Mouse (Mus musculus): ENCODE results near the gene Megf11.
"Not testable (repeated sequence)": the region's sequence is repeated elsewhere in the genome, so short reads cannot be mapped to it uniquely, and the experiment has no call there.

Megf11 gene

GRCm38 (mm10) chr9:64462870-64463269 is 77.4 kb downstream of the Megf11 start:
- in situ Hi-C loops (cut with MseI, MboI): no loop called here

GRCm38 (mm10) chr9:64466090-64466489 is 80.7 kb downstream of the Megf11 start:
- in situ Hi-C loops (cut with MseI, MboI): no loop called here

GRCm38 (mm10) chr9:64466564-64466963 is 81.1 kb downstream of the Megf11 start:
- in situ Hi-C loops (cut with MseI, MboI): no loop called here

- in situ Hi-C loops (cut with MseI, MboI): no loop called here
Measured at GRCm38 (mm10) chr9:64470806-64471205, 85.4 kb downstream of the Megf11 start.

GRCm38 (mm10) chr9:64471336-64471735 is 85.9 kb downstream of the Megf11 start:
- in situ Hi-C loops (cut with MseI, MboI): no loop called here

- in situ Hi-C loops (cut with MseI, MboI): no loop called here
Measured at GRCm38 (mm10) chr9:64472165-64472564, 86.7 kb downstream of the Megf11 start.

- in situ Hi-C loops (cut with MseI, MboI): no loop called here
Measured at GRCm38 (mm10) chr9:64472743-64473142, 87.3 kb downstream of the Megf11 start.

GRCm38 (mm10) chr9:64473170-64473569 is 87.7 kb downstream of the Megf11 start:
- in situ Hi-C loops (cut with MseI, MboI): no loop called here

- in situ Hi-C loops (cut with MseI, MboI): no loop called here
Measured at GRCm38 (mm10) chr9:64473695-64474094, 88.3 kb downstream of the Megf11 start.

GRCm38 (mm10) chr9:64474142-64474541 is 88.7 kb downstream of the Megf11 start:
- in situ Hi-C loops (cut with MseI, MboI): no loop called here

- in situ Hi-C loops (cut with MseI, MboI): no loop called here
Measured at GRCm38 (mm10) chr9:64475942-64476341, 90.5 kb downstream of the Megf11 start.

GRCm38 (mm10) chr9:64477397-64477796 is 92.0 kb downstream of the Megf11 start:
- in situ Hi-C loops (cut with MseI, MboI): not testable (repeated sequence)

GRCm38 (mm10) chr9:64482126-64482525 is 96.7 kb downstream of the Megf11 start:
- in situ Hi-C loops (cut with MseI, MboI): no loop called here

GRCm38 (mm10) chr9:64487377-64487776 is 102.0 kb downstream of the Megf11 start:
- in situ Hi-C loops (cut with MseI, MboI): no loop called here

GRCm38 (mm10) chr9:64494647-64495046 is 109.2 kb downstream of the Megf11 start:
- in situ Hi-C loops (cut with MseI, MboI): no loop called here

GRCm38 (mm10) chr9:64498929-64499328 is 113.5 kb downstream of the Megf11 start:
- in situ Hi-C loops (cut with MseI, MboI): no loop called here

- in situ Hi-C loops (cut with MseI, MboI): no loop called here
Measured at GRCm38 (mm10) chr9:64501211-64501610, 115.8 kb downstream of the Megf11 start.

- in situ Hi-C loops (cut with MseI, MboI): no loop called here
Measured at GRCm38 (mm10) chr9:64503996-64504395, 118.6 kb downstream of the Megf11 start.

GRCm38 (mm10) chr9:64504456-64504855 is 119.0 kb downstream of the Megf11 start:
- in situ Hi-C loops (cut with MseI, MboI): no loop called here

GRCm38 (mm10) chr9:64504921-64505320 is 119.5 kb downstream of the Megf11 start:
- in situ Hi-C loops (cut with MseI, MboI): no loop called here

GRCm38 (mm10) chr9:64506440-64507206 is 121.2 kb downstream of the Megf11 start:
- in situ Hi-C loops (cut with MseI, MboI): no loop called here

- in situ Hi-C loops (cut with MseI, MboI): no loop called here
Measured at GRCm38 (mm10) chr9:64507207-64507517, 121.7 kb downstream of the Megf11 start.

- in situ Hi-C loops (cut with MseI, MboI): no loop called here
Measured at GRCm38 (mm10) chr9:64507995-64508394, 122.6 kb downstream of the Megf11 start.

- in situ Hi-C loops (cut with MseI, MboI): no loop called here
Measured at GRCm38 (mm10) chr9:64514826-64515225, 129.4 kb downstream of the Megf11 start.

All from mouse trophoblast stem cell (cell line).